Comparison of ENCODE assay signal across 21 mouse cellular contexts in the genomic region with DNA sequence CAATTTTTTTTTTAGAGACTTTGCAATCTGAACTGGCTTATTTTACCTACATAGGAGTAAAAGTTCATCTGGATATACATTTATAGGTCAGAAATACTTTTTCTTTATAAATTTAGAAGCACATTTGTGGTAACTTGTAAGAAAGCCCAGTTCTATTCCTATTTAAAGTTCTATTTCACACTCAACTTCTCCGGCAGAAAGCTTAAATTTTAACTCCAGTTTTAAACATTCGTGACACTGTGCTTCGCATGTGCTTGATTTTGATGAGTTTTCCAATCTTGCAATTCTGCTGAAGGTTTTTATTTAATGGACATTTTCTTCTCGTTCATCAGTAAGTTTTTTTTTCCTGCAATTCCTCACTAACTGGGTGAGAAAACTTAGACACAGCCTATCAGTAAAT.
DNase-seq lines count a peak whose midpoint lies in the region; ATAC-seq and TF ChIP-seq lines count a peak whose summit lies in the region.
"Had no signal": no experiment of that assay in that cellular context is flagged by ENCODE, and none has a peak within 500 bp of the region (broad histone marks: within the 10 kb centered on the region; RNA-seq: fewer than 3 reads in every experiment).

No protein-coding gene starts in this region.

- DNase-seq in frontal cortex, postnatal 25 days (ENCODE audit: low spot score in 2 of 2) = no peak
- no peak for DNase-seq in left cerebral cortex, adult 2 months (ENCODE audit: extremely low spot score in 1 of 2, low spot score in 2 of 2)
- DNase-seq in left cerebral cortex, postnatal 36 days (ENCODE audit: low spot score in 2 of 2) = no peak
- DNase-seq in brain, adult 2 months (ENCODE audit: low read depth, low spot score) = peak; percentile 54
- DNase-seq in telencephalon, adult 2 months (ENCODE audit: low read depth, low spot score) = peak; percentile 65
- DNase-seq: adrenal gland, adult 2 months; adrenal gland, adult 8-10 months; adrenal gland, postnatal 10 days; adrenal gland, postnatal 14 days; adrenal gland, postnatal 25 days; adrenal gland, postnatal 36 days; B cell, adult 2 months; cerebellum, adult 11 months; cerebellum, adult 11-12 months; cerebellum, adult 18-20 months; cerebellum, adult 2 months had no signal

- intact Hi-C loops in left cerebral cortex, adult 2 months (cut with DNase I) = loop anchor here (10.0 kb wide), 1 partner anchor 929 kb away; no protein-coding TSS in a partner anchor
- intact Hi-C loops in left cerebral cortex, postnatal 36 days (cut with DNase I) = no loop called here

- H3K27ac ChIP-seq in left cerebral cortex, adult 2 months = peak overlapping the region; percentile 65

- peak; percentile 62 for ATAC-seq in frontal cortex, adult (ENCODE audit: low TSS enrichment)
- ATAC-seq in inflammation-experienced regulatory T-cells, adult 6 months = no peak
- ATAC-seq in CD4-positive, CD25-positive, alpha-beta regulatory T cell, adult 4 months = no peak
- ATAC-seq: activated CD4-positive, CD25-positive, alpha-beta regulatory T cell, adult 4 months; Patski had no signal

- no peak overlapping the region for H3K4me3 ChIP-seq in left cerebral cortex, adult 2 months

- no peak for TF ChIP-seq CTCF in left cerebral cortex, adult 2 months (IDR thresholded peaks at IDR 0.05)

Comparison
In these comparisons a context has a peak if more than half of its experiments do, and no peak if none do; other contexts are left out.
1. DNase-seq: peak in brain, adult 2 months (single experiment) and telencephalon, adult 2 months (single experiment); none in frontal cortex, postnatal 25 days (0 of 2), left cerebral cortex, adult 2 months (0 of 2) and left cerebral cortex, postnatal 36 days (0 of 2).